Mouse (Mus musculus): ENCODE measurements around the gene Ms4a10.

Ms4a10 gene

DNA sequence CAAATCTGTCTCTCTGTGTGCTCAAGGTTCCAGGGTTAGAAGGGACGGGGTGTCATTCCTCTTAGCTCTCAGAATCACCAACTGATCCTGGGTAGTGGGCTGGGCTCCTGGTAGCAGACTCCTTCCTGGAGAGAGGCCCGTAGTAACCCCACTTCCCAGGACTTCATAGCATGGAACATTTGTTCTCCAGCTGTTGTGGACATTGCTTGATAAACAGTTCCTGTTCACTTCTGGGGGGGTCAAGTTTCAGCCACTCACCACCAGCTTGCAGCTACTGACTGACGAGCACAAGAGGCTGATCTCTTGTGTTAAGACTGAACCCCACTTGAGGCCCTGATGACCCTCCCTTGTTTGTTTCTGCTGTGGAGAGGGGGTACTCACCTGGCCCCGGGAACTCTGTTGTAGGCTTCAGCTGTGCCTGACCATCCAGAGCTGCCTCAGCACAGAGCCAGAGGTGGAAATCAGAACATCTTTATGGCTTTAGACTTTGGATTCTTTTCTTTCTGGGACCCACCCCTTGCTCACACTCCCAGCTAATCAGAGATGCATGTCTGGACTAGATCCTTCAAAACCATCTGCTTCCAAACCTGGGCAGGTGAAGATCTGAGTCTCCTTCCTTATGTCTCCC is at the start of gene Ms4a10:
Ms4a10 (minus strand) TSS at position 433 of the 628 bp plus-strand sequence.
- DNase-seq (ENCODE audit: low read depth, low spot score), result no peak

DNA sequence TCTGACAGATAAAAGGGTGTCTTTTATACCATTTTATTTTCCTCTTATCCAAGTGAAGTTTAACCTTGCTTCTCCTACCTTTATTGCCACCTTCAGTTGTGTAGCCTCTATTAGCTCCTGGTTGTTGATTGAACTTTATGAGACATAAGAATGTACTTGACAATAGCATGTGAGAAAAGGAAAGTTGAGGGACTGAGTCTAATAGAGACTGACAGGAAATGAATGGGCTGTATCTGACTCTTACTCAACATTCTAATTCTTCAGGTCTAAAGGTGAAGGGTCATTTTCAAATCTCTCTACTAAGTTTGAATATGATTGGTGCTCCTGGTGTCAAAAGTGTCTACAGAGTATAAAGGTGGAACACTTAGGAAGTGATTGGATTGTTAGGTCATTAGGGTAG is 47.9 kb upstream of the Ms4a10 start:
- no peak for DNase-seq (ENCODE audit: low read depth, low spot score)

DNA sequence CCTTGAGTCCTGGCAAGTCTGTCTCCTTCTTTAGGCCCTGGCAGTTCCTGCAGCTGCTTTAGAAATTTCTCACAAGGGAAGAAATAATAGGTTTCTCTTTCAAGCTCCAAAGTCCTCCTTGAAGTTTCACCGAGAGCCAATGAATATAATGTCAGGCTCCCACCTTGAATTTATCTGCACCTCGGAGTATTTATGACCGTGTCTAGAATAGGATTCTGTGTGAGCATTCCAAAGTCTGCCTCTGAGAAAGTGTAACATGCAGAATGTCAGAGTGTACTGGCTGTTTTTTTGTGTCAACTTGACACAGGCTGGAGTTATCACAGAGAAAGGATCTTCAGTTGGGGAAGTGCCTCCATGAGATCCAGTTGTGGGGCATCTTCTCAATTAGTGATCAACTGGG is 43.4 kb upstream of the Ms4a10 start, which contains the start of gene Ms4a18:
Ms4a18 (minus strand) TSS at position 141 of the 400 bp plus-strand sequence.
- no peak for DNase-seq (ENCODE audit: low read depth, low spot score)

DNA sequence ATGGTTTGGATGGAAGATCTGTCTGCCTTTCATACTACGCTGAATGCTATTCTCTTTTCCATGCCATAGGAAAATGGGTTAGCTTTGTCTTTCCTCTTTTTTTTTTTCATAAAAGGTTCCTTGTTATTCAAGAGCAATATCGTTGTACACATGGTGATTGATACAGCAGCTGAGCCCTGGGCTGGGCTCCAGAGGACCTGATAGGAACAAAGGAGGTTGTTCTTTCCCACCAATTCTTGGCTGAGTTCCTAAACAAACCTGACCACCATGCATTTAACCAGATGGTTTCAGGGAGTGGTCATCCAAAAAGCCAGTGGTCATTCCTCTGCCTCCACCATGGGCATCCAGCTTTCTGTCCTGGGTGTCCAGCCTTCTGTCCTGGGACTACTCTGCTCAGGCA is 42.8 kb upstream of the Ms4a10 start:
- DNase-seq (ENCODE audit: low read depth, low spot score), result no peak

DNA sequence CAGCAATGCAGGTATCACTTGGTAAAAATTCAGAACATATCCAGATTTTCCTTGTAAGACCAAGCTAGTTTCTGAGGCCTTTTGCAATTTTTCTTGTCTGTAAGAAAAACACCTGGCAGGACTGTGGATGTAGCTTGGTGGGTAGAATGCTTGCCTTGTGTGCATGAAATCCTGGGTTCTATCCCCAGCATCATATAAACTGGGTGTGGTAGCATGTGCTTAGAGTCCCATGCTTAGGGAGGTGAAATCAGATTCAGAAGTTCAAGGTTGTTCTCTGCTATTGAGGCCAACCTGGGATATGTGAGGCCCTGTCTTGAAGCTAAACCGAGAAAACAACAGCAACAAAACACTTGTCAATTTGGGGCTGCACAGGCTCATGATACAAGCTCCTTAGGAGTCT is 41.5 kb upstream of the Ms4a10 start:
- no peak for DNase-seq (ENCODE audit: low read depth, low spot score)

DNA sequence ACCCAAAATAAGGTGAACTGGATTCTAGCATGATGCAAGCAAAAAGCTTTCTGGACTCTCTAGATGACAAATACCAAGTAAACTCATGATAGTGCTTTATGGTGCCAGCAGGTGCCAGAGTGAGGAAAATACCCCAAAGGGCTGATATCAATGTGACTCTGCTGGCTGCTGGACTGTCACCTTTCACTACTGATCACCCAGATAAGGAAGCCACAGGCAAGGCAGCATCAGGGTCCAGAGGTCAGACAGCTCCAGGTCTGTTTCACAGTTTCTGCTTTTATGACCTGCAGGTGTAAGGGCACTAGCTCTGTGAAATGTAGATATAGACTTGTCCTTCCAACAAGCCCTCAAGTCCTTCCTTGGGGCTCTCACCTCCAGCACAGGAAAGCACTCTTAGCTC is 41.0 kb upstream of the Ms4a10 start:
- no peak for DNase-seq (ENCODE audit: low read depth, low spot score)

DNA sequence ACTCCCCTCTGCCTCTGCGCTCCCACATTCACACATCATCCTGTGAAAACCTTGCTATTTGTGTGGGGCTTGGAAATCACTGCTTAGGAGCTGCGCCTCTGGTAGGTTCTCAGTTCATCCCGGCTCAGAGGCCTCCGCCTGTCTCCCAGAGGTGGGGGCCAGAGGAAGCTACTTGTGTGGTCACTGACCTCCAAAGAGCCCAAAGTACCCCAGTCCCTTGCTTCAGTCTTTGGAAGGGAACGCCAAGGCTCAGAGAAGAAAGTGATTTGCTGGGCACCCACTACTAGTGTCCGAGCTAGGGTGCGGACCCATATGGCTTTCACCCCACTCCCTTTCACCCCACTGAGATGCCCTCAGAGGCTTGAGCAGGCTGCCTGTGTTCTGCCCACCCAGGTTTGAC is 18.7 kb upstream of the Ms4a10 start, which contains the start of gene Ms4a15:
Ms4a15 (minus strand) TSS at position 101 of the 400 bp plus-strand sequence.
- DNase-seq (ENCODE audit: low read depth, low spot score), result no peak

DNA sequence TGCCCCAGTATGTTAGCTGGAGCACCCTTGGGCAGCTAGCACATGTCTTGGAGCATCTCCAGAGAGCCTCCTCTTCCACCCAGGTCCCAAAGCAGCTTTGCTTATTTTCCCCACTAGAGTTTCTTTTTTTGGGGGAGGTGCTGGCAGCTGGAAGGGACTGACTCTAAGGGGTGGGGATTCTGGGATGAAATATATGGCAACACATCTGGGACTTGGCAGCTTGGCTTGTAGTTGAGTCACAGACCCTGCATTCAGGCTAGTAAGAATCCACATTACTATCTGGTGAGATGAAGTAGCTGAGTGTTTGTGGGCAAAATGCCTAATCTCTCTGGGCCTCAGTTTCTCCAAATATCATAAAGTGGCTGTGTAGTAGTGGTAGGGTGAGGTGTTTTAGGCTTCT is 17.4 kb upstream of the Ms4a10 start:
- no peak for DNase-seq (ENCODE audit: low read depth, low spot score)

DNA sequence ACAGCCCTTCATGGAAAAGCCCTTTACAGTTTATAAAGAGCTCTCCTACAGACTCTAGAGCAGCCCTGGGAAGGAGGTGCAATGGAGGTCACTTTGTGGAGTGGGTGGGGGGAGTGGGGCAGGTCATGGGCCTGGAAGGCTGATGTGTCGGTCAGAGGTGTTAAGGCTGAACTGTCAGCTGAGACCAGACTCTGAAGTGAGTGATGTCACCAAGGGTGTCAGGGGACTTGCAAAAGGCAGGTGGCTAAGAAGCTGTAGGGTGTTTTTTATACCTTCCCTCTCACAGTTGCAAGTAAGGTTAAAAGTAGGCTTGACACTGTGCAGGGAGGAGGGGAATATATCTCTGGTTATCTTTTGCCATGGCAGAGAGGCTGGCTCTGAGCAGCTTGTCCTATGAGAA is 16.3 kb upstream of the Ms4a10 start:
- DNase-seq (ENCODE audit: low read depth, low spot score), result no peak

DNA sequence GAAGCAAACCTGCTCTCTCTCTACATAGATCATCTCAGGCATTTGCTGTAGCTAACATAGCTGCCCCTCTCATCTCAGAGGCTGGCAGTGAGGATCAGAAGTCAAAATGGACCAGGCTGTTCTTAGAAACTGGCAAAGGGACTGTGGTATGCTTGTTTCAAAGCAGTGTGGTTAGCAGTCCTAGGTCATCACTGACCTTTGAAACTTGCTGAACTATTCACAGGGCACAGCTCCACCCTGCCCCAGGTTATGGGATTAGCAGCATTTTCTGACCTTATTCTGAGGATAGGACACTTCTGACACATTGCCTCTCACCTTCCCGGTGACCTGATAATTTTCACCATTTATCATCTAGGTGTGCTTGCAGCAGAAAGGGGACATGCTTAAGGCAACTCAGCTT is 14.1 kb upstream of the Ms4a10 start:
- no peak for DNase-seq (ENCODE audit: low read depth, low spot score)

DNA sequence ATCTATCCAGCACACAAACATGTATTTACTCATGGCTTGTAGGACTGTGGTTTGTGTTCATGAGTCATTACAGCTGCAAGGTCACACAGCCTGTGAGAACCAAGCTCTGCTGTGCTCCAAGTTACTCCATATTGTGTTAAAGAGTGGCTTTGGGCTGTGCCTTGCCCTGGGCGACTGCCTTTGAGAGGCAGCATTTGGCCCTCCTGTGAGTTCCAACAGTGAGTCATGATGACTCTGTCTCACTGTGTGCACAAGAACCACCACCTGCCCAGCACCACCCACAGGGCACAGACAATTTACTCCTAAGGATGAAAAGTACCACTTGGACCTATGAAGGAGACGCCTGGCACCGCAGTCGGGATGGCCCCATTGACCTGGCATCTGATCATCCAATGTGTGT is 11.4 kb upstream of the Ms4a10 start:
- no peak for DNase-seq (ENCODE audit: low read depth, low spot score)

DNA sequence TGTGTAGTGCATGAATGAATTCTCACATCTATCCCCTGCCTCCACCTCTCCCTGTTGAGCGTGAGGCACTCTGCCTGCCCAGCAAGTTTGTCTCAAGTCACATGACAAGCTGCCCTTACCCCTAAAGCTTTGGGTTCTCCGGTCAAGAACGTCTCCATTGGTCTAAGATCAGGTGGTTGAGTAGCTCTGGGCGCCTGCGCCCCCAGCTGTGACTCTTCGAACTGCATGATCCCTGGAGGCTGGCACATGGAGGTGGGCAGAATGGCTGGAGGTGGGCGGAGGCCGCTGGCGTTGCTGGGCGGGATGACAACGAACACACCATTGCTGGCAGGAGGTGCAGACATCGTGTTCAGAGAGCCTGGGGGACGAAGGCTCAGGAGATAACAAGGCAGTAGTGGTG is 10.1 kb upstream of the Ms4a10 start:
- DNase-seq (ENCODE audit: low read depth, low spot score), result no peak

DNA sequence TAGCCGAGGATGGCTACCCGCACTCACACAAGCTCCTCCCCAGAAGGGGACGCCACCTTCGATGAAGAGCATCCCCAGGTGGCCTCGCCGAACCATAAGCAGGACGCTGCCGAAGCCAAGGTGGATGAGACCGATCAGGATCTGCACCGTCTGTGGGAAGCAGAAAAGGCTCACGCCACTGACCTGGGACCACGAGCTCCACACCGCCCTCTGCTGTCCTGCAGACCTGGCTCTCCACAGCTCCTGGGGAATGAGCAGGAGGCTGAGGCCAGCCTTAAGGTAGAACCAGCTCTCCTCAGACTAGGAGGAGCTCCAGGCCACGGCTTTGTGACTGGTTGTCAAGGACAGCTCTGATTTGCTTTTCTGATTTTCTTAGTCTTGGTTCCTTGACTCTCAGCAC is 8.7 kb upstream of the Ms4a10 start:
- DNase-seq (ENCODE audit: low read depth, low spot score), result peak; percentile 47

DNA sequence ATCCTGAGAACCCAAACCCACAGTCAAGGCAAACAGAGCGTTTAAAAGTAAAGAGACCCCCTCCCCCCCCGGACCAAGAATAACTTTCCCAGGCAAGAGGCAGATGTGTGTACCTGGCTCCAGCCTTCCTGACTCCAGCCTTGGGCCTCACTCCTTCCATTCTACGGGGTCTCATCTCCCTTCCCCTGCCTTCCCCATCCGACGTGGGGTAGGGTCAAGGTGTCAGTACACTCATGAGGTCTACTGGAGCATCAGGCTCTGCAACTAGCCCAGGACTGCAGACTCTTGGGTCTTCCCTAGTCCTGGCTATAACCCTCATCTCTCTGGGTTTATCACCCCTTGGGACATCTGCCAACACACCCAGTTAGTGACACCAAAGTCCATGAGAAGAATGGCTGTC is 5.7 kb upstream of the Ms4a10 start:
- DNase-seq (ENCODE audit: low read depth, low spot score), result no peak

DNA sequence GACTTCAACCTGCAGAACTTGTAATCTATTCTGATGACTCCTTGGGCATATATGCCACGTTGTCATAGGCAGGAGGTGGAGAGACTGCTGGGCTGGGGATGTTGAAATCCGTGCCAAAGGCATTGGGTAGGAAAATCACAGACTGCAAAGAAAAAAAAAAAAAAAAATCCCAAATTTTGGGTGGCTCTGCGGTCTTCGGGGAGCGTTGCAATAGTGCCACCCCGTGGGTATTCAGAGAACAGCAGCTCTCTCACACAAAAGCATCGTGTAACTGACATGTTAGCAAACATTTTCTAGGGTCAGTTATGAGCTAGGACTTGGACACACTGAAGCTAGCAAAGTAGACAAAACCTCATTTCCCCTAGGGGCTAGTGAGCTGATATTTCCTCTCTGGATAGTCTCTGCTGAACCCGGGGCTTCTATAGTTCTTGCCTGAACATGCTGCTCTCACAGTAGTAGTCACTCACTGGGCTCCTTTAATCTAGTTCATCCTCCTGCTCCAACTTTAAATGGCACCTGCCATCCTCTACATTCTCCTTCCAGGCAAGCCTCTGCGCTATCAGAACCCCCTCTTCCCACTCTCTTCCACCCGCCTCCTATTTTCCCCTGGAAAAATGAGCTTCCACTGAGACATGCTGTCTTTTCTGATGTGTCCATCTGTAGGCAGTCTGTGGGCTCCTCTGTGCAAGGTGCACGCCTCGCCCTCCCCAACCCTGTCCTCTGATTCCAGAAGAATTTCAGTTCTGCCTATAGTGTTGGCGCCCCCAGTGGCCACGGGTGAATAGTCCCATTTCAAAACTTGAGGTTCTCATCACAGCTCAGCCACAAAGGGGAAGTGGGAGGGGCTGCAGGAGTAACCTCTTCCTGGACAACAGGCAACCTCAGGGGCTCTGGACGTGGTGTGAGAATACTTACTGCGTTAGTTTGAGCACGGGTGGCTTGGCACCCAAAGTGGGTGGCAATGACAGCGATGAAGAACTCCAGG is 5.0 kb upstream of the Ms4a10 start:
- DNase-seq (ENCODE audit: low read depth, low spot score), result peak; percentile 92

DNA sequence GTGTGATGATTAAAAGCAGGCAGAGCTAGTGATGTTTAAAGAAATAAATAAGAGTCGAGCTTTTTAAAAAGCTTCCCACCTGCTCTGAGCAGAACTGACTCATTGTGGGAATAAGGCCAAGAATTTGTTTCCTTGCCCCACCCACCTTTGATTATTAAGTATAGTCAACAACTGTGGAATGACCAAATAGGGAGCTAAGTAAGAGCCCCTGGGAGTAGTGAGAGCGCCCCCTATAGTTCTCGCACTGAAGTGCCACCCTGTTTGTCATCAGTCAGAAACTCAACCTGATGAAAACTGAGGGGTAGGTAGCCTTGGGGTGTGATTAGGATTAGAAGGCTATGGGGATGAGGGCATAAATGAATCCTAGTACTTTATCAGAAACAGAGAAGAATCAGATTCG is 1.8 kb upstream of the Ms4a10 start:
- peak; percentile 54 for DNase-seq (ENCODE audit: low read depth, low spot score)

DNA sequence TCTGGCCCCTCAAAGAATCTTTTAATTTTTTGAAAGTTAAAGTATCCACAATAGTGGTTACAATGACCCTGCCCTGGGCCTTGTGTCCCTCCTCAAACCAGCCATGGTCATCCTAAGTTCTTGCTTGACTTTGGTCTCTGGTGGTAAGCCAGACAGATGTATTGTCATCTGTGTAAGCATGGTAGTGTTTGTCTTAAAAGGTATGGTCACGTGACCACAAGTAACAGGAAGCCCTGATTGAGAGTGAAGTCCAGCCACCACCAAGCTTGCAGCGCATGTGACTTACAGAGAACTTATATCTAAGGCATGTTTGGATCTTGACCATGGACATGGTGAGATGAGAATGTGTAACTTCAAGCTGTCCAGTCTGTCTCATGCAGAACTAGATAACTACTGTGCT is 717 bp upstream of the Ms4a10 start:
- DNase-seq (ENCODE audit: low read depth, low spot score), result no peak

DNA sequence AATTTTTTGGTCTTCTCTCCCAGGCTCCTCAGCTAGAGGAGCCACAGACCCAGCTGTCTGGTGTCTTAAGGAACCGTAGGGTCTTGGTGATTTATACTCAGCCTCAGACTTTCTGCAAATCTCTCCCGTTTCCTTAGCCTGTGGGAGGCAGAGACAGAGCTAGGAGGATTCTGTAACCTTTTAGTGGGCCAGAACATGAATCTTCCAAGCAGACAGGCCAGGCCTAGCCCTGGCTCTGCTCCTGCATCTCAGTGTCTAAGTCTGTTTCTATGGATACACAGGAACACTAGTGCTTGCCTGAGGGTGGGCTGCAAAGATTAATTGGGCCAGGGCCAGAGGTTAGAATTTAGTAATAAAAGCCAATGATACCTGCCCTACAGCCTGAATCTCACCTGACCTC is 1.3 kb downstream of the Ms4a10 start:
- no peak for DNase-seq (ENCODE audit: low read depth, low spot score)

DNA sequence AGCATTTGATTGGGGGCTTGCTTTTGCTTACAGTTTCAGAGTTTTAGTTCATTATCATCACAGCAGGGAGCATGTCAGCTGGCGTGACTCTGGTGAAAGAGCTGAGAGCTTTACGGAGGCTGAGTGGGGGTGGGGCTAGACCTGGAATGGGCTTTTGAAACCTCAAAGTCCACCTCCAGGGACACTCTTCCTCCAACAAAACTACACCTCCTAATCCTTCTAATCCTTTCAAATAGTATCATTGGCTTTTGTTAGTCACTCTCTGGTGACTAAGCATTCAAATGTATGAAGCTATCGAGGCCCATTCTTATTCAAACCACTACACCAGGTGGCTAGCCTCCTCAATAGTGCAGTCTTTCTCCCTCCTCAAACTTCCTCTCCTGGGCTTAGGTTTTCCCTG is 1.8 kb downstream of the Ms4a10 start:
- no peak for DNase-seq (ENCODE audit: low read depth, low spot score)

DNA sequence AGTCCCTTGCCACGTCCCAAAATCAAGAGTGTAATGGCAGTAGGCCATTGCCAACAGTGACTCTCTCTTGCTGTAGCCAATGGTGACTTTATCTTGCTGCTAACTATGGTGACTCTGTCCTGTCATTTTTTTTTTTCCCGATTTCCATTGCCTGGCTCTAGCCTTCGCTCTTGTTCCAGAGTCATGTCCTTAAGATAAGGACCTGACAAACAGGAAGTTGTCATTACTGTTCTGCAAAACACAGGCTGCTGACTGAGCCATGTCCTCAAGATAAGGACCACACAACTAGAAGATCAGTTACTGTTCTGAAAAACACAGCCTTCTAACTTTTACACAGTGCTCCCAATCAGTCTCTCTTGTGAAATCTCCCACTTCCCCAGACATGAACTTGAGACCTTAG is 4.0 kb downstream of the Ms4a10 start:
- no peak for DNase-seq (ENCODE audit: low read depth, low spot score)

DNA sequence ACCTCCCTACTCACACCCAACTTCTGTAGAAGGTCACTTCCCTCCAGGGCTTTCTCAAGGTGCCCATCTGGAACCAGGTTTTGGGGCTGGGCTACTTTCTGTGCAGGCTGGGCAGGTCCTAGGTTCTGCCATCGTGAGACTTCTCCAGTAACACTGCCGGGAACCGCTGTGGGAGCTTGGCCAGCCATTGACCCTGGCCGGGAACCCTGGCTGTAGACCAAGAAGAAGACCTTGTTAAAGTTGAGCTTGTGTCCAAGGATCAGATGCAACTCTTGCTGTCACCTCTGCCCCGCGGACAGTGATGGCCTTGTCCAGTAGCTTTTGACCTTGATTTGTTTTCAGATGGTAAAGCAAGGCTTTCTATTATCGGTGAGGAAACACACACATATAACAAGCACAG is 5.9 kb downstream of the Ms4a10 start:
- DNase-seq (ENCODE audit: low read depth, low spot score), result no peak

DNA sequence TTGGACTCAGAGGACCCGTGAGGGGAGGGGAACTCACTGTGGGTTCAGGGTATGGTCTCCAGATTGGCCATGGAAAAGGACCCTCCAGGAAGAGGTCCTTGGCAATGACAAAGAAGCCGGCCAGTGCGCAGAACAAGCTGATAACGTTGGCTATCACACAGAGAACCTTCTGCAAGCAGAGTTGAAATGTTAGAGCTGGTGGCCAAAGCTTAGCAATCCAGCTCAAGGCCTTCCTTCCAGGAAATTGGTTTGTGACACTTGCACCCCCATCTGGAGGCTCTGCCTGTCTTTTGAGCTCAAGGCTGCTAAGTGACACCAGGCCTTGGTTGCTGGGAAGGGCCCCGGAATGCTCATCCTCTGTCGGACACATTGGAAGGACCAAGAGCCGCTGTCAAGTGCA is 8.7 kb downstream of the Ms4a10 start:
- DNase-seq (ENCODE audit: low read depth, low spot score), result no peak

DNA sequence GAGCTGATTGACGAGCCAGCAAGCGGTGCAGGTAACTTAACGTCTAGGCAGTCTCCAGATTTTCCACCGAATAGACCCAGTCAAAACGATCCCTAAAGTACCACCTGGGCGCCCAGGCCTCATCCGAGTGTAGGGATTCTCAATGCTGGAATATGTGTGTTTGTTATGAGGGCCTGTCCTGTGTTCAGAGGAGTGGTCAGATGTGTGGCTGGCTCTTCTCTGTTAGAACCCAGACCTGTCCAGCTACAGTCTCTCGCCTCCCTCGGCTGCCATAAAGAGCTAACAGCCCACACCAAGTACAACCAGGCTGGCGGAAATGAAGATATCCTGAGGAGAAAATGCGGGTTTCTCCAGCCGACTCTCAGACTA is 14.5 kb downstream of the Ms4a10 start:
- DNase-seq (ENCODE audit: low read depth, low spot score), result no peak

Data from CD4-positive, CD25-positive, alpha-beta regulatory T cell, adult 2 months (primary cell).